Comparison of ENCODE assay signal across 14 mouse cellular contexts in genomic region chr14:57555471-57556070, GRCm38 (mm10). TPM values are rescaled to one million over a fixed set of nuclear protein-coding genes. Genes with fewer than 3 reads are reported as not detected.
"Had no signal": no experiment of that assay in that cellular context is flagged by ENCODE, and none has a peak within 500 bp of the region (broad histone marks: within the 10 kb centered on the region; RNA-seq: fewer than 3 reads in every experiment).

No protein-coding gene starts in this region.

- H3K4me3 ChIP-seq: limb, embryonic 15.5 days; liver, embryonic 12.5 days; midbrain, embryonic 10.5 days; midbrain, embryonic 15.5 days; neural tube, embryonic 13.5 days had no signal

- DNase-seq: kidney, postnatal 14 days; lung, embryonic 14.5 days; lung, postnatal 10 days; lung, postnatal 4 days; retina, postnatal 1 day; right cerebral cortex, postnatal 14 days; thymus, adult 18-20 months; thymus, postnatal 14 days had no signal

- H3K27ac ChIP-seq: limb, embryonic 15.5 days; liver, embryonic 12.5 days; midbrain, embryonic 10.5 days; midbrain, embryonic 15.5 days; neural tube, embryonic 13.5 days had no signal

RNA-seq across cellular contexts. Expression of gene Il17d, which starts 31.0 kb away (rescaled TPM):
- total RNA-seq: megakaryocyte, adult 5-6 weeks had no signal
